ENCODE assay signal across 8 mouse cellular contexts in the genomic region with DNA sequence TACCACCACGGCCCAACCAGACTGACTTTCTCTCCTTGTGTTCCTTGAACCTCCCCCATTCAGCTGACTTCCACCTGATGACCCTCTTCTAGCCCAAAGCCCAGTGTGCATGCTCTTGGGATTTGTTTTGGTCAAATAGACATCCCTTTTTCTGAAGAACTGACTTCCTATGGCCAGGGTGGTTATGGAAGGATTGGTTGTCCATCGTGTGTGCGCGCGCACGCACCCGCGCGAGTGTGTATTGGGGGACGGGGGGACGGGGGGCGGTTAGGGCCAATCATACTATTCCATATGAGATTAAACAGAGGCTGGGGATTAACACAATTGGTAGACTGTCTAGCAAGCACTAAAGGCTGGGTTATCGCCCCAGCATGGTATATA. TPM values are rescaled to one million over a fixed set of nuclear protein-coding genes. Genes with fewer than 3 reads are reported as not detected.
DNase-seq lines count a peak whose midpoint lies in the region; ATAC-seq and TF ChIP-seq lines count a peak whose summit lies in the region.

No protein-coding gene starts in this region.

- H3K27me3 ChIP-seq in forebrain, embryonic 12.5 days: no peaks in the 10 kb centered on the region
- H3K27me3 ChIP-seq in liver, embryonic 14.5 days (ENCODE audit: control insufficient read depth, insufficient read depth, low read length): no peaks in the 10 kb centered on the region

- no peak for ATAC-seq in forebrain, embryonic 12.5 days (ENCODE audit: low FRiP score)
- ATAC-seq in liver, embryonic 14.5 days (ENCODE audit: insufficient read depth): no peak

- WGBS in forebrain, embryonic 12.5 days: 1% methylated on average over 13 of the region's 13 CpGs
- WGBS in liver, embryonic 14.5 days (ENCODE audit: insufficient replicate concordance): under 1% methylated on average over 13 of the region's 13 CpGs

- peak overlapping the region; percentile 84 for H3K4me3 ChIP-seq in layer of hippocampus, adult 2 months
- H3K4me3 ChIP-seq in forebrain, embryonic 12.5 days (replicated peaks): peak overlapping the region; percentile 63
- peak overlapping the region; percentile 64 to 70 for H3K4me3 ChIP-seq in liver, embryonic 14.5 days (ENCODE audit: insufficient read depth in 1 of 2, low read depth in 2 of 2, low read length in 2 of 2)

- H3K9me3 ChIP-seq in forebrain, embryonic 12.5 days: no peaks in the 10 kb centered on the region
- H3K9me3 ChIP-seq in liver, embryonic 14.5 days (ENCODE audit: control insufficient read depth, low read length): no peaks in the 10 kb centered on the region

- peak overlapping the region; percentile 42 for H3K9ac ChIP-seq in forebrain, embryonic 12.5 days
- peak overlapping the region; percentile 63 for H3K9ac ChIP-seq in liver, embryonic 14.5 days (replicated peaks)

- peaks cover 29% of the 10 kb centered on the region for H3K36me3 ChIP-seq in forebrain, embryonic 12.5 days (replicated peaks)
- H3K36me3 ChIP-seq in liver, embryonic 14.5 days (replicated peaks; ENCODE audit: control insufficient read depth, insufficient read depth, low read depth): peaks cover 2% of the 10 kb centered on the region; the same call in 1 of the 2 replicates

- peak overlapping the region; percentile 68 for H3K4me2 ChIP-seq in forebrain, embryonic 12.5 days
- peak overlapping the region; percentile 94 for H3K4me2 ChIP-seq in liver, embryonic 14.5 days (ENCODE audit: low read depth)

- no peak for TF ChIP-seq EP300 in liver, embryonic 14.5 days (IDR thresholded peaks at IDR 0.05; ENCODE audit: low read depth)

- no peak for DNase-seq in layer of hippocampus, adult 2 months (ENCODE audit: low spot score in 2 of 2)
- DNase-seq in layer of hippocampus, postnatal 25 days (ENCODE audit: extremely low spot score in 1 of 2, low spot score in 1 of 2): no peak
- peak; percentile 51 for DNase-seq in NIH3T3 (ENCODE audit: low read depth)
- no peak for DNase-seq in liver, embryonic 14.5 days (ENCODE audit: low read depth in 3 of 3, low spot score in 3 of 3)
- DNase-seq in urinary bladder, adult 18-20 months (ENCODE audit: low spot score in 2 of 2): no peak
- DNase-seq in gastrocnemius, postnatal 10 days: no peak
- no peak for DNase-seq in cerebellum, adult 18-20 months

- TF ChIP-seq CTCF in layer of hippocampus, adult 2 months (conservative IDR thresholded peaks at IDR 0.05): no peak
- TF ChIP-seq CTCF in liver, embryonic 14.5 days (IDR thresholded peaks at IDR 0.05; ENCODE audit: low read depth): no peak

- H3K4me1 ChIP-seq in forebrain, embryonic 12.5 days: peaks cover 17% of the 10 kb centered on the region
- H3K4me1 ChIP-seq in liver, embryonic 14.5 days (replicated peaks; ENCODE audit: control insufficient read depth in 2 of 2, insufficient read depth in 2 of 2, low read length in 1 of 2): peaks cover 2 to 16% of the 10 kb centered on the region in 2 experiments; a peak in 3 of 4 replicates

- H3K27ac ChIP-seq in layer of hippocampus, adult 2 months: peak overlapping the region; percentile 86
- H3K27ac ChIP-seq in forebrain, embryonic 12.5 days: 0 out of 2 replicates have a peak overlapping the region, but pooled peaks have one; percentile 27
- H3K27ac ChIP-seq in liver, embryonic 14.5 days: peak overlapping the region; percentile 51

RNA-seq across cellular contexts. Expression of gene Zdhhc12, which starts 0.8 kb away (rescaled TPM):
- total RNA-seq in layer of hippocampus, adult 2 months (2021): 1 to 10 TPM; 7.6 to 9.1 TPM
- 10 to 100 TPM in 1 of 2 experiments, 1 to 10 TPM in 1; 9.9 to 11.4 TPM for total RNA-seq in layer of hippocampus, postnatal 25 days (2021)
- polyA plus RNA-seq in forebrain, embryonic 12.5 days (2016; fragmentation: Nextera tagmentation; extraction: Ambion mirVana): 22.9 TPM in 2 replicates
- 23.4 and 25.5 TPM in 2 replicates for polyA plus RNA-seq in liver, embryonic 14.5 days (2012; rRNA removed)
- 17.4 and 21.5 TPM in 2 replicates for polyA plus RNA-seq in liver, embryonic 14.5 days (2014; fragmentation: Nextera tagmentation; extraction: Ambion mirVana)
- total RNA-seq in gastrocnemius, postnatal 10 days (2021): 1 to 10 TPM; 3.4 to 4.2 TPM

RNA-seq across cellular contexts. Expression of gene Pkn3, which starts 16.7 kb away (rescaled TPM):
- 1 to 10 TPM; 1.7 to 2.1 TPM for total RNA-seq in layer of hippocampus, adult 2 months (2021)
- 1 to 10 TPM; 1.2 to 1.9 TPM for total RNA-seq in layer of hippocampus, postnatal 25 days (2021)
- polyA plus RNA-seq in forebrain, embryonic 12.5 days (2016; fragmentation: Nextera tagmentation; extraction: Ambion mirVana): 10.3 TPM in 2 replicates
- polyA plus RNA-seq in liver, embryonic 14.5 days (2012; rRNA removed): 3.0 and 3.5 TPM in 2 replicates
- polyA plus RNA-seq in liver, embryonic 14.5 days (2014; fragmentation: Nextera tagmentation; extraction: Ambion mirVana): 1.8 and 2.0 TPM in 2 replicates
- 1 to 10 TPM; 4.5 to 8.3 TPM for total RNA-seq in gastrocnemius, postnatal 10 days (2021)

RNA-seq across cellular contexts. Expression of gene Zer1, which starts 30.2 kb away (rescaled TPM):
- total RNA-seq in layer of hippocampus, adult 2 months (2021): 100 to 1,000 TPM; 197 to 199 TPM
- total RNA-seq in layer of hippocampus, postnatal 25 days (2021): 100 to 1,000 TPM; 191 to 213 TPM
- 9.2 and 9.5 TPM in 2 replicates for polyA plus RNA-seq in forebrain, embryonic 12.5 days (2016; fragmentation: Nextera tagmentation; extraction: Ambion mirVana)
- 8.1 and 8.5 TPM in 2 replicates for polyA plus RNA-seq in liver, embryonic 14.5 days (2012; rRNA removed)
- polyA plus RNA-seq in liver, embryonic 14.5 days (2014; fragmentation: Nextera tagmentation; extraction: Ambion mirVana): 1.9 and 2.0 TPM in 2 replicates
- total RNA-seq in gastrocnemius, postnatal 10 days (2021): 10 to 100 TPM; 18.9 to 21.7 TPM

RNA-seq across cellular contexts. Expression of gene Set, which starts 37.0 kb away (rescaled TPM):
- 100 to 1,000 TPM; 171 to 197 TPM for total RNA-seq in layer of hippocampus, adult 2 months (2021)
- 100 to 1,000 TPM; 187 to 188 TPM for total RNA-seq in layer of hippocampus, postnatal 25 days (2021)
- 774 and 776 TPM in 2 replicates for polyA plus RNA-seq in forebrain, embryonic 12.5 days (2016; fragmentation: Nextera tagmentation; extraction: Ambion mirVana)
- polyA plus RNA-seq in liver, embryonic 14.5 days (2012; rRNA removed): 56.1 and 159 TPM in 2 replicates
- polyA plus RNA-seq in liver, embryonic 14.5 days (2014; fragmentation: Nextera tagmentation; extraction: Ambion mirVana): 179 and 189 TPM in 2 replicates
- 100 to 1,000 TPM; 128 to 134 TPM for total RNA-seq in gastrocnemius, postnatal 10 days (2021)

RNA-seq across cellular contexts. Expression of gene Tbc1d13, which starts 39.3 kb away (rescaled TPM):
- total RNA-seq in layer of hippocampus, adult 2 months (2021): 10 to 100 TPM; 54.7 to 55.7 TPM
- total RNA-seq in layer of hippocampus, postnatal 25 days (2021): 10 to 100 TPM; 59.0 to 61.6 TPM
- 8.3 and 14.0 TPM in 2 replicates for polyA plus RNA-seq in forebrain, embryonic 12.5 days (2016; fragmentation: Nextera tagmentation; extraction: Ambion mirVana)
- 11.3 and 12.7 TPM in 2 replicates for polyA plus RNA-seq in liver, embryonic 14.5 days (2012; rRNA removed)
- 3.6 and 3.9 TPM in 2 replicates for polyA plus RNA-seq in liver, embryonic 14.5 days (2014; fragmentation: Nextera tagmentation; extraction: Ambion mirVana)
- total RNA-seq in gastrocnemius, postnatal 10 days (2021): 10 to 100 TPM; 14.0 to 18.0 TPM

Comparison
In these comparisons a context has a peak if more than half of its experiments do, and no peak if none do; other contexts are left out.
1. H3K27ac ChIP-seq: peak in every context shown above with its lines; median percentile 86 in layer of hippocampus, adult 2 months; 51 in liver, embryonic 14.5 days; 27 in forebrain, embryonic 12.5 days.
2. RNA of gene Zer1, which starts 30.2 kb away (total RNA-seq): 191 to 213 TPM in layer of hippocampus, postnatal 25 days and 197 to 199 TPM in layer of hippocampus, adult 2 months; 18.9 to 21.7 TPM in gastrocnemius, postnatal 10 days; every median in the first group is over 4 times any median in the second.
3. Peak in every context shown above with its lines, with median percentiles within 50 percentile points of each other: H3K4me3 ChIP-seq.